Mouse (Mus musculus): Measurements from ENCODE around the gene Dffa. TPM values are rescaled to one million over a fixed set of nuclear protein-coding genes. Genes with fewer than 3 reads are reported as not detected.
"Not testable (repeated sequence)": the region's sequence is repeated elsewhere in the genome, so short reads cannot be mapped to it uniquely, and the experiment has no call there.

The Dffa gene
- polyA plus RNA-seq, 1 experiment from 2014 or later = 36.2 TPM

- H3K4me3 ChIP-seq (replicated peaks); H3K9me3 ChIP-seq (replicated peaks); ATAC-seq (replicated peaks; ENCODE audit: low FRiP score); H3K9ac ChIP-seq; H3K27ac ChIP-seq; H3K4me2 ChIP-seq; H3K27me3 ChIP-seq; H3K36me3 ChIP-seq: not testable (repeated sequence)
- peaks cover 31% of the 10 kb centered on the region for H3K4me1 ChIP-seq
- WGBS = 86% methylated on average over 12 of the region's 12 CpGs
These were observed 3.5 kb upstream of the Dffa start for GRCm38 (mm10) chr4:149100449-149100848.

- ATAC-seq (replicated peaks; ENCODE audit: low FRiP score) = no peak
- H3K9ac ChIP-seq = no peak overlapping the region
- no peak overlapping the region for H3K4me2 ChIP-seq
- H3K9me3 ChIP-seq (replicated peaks) = no peaks in the 10 kb centered on the region
- WGBS = 81% methylated on average over 3 of the region's 3 CpGs
- H3K27ac ChIP-seq = no peak overlapping the region
- H3K27me3 ChIP-seq = no peaks in the 10 kb centered on the region
- peaks cover 31% of the 10 kb centered on the region for H3K4me1 ChIP-seq
- peaks cover 5% of the 10 kb centered on the region for H3K36me3 ChIP-seq
- H3K4me3 ChIP-seq (replicated peaks) = no peak overlapping the region
These were observed 2.5 kb upstream of the Dffa start for GRCm38 (mm10) chr4:149101456-149101855.

- not testable (repeated sequence) for H3K4me1 ChIP-seq; ATAC-seq (replicated peaks; ENCODE audit: low FRiP score); H3K27ac ChIP-seq; H3K36me3 ChIP-seq; H3K9me3 ChIP-seq (replicated peaks); H3K4me3 ChIP-seq (replicated peaks); H3K4me2 ChIP-seq; H3K9ac ChIP-seq; H3K27me3 ChIP-seq
- 87% methylated on average over 12 of the region's 12 CpGs for WGBS
These were observed 16.1 kb downstream of the Dffa start for GRCm38 (mm10) chr4:149119978-149120562.

GRCm38 (mm10) chr4:149123432-149123831, 19.5 kb downstream of the Dffa start:
- Histone ChIP-seq H3K27me3 (no peaks in the 10 kb centered on the region), H3K27ac (no peak overlapping the region), H3K4me1 (peaks cover 12% of the 10 kb centered on the region), H3K4me2 (no peak overlapping the region), H3K36me3 (peaks cover 20% of the 10 kb centered on the region), H3K4me3 (replicated peaks) (no peak overlapping the region), H3K9me3 (replicated peaks) (no peaks in the 10 kb centered on the region), H3K9ac (no peak overlapping the region)
- WGBS = 82% methylated on average over 5 of the region's 5 CpGs
- ATAC-seq (replicated peaks; ENCODE audit: low FRiP score) = no peak

GRCm38 (mm10) chr4:149125341-149126114, 21.6 kb downstream of the Dffa start:
- 65% methylated on average over 11 of the region's 11 CpGs for WGBS
- 0 out of 2 replicates have a peak, but pooled peaks have one; percentile 12 for ATAC-seq (replicated peaks; ENCODE audit: low FRiP score)

GRCm38 (mm10) chr4:149126115-149126509, 22.2 kb downstream of the Dffa start:
- WGBS = 48% methylated on average over 6 of the region's 6 CpGs
- no peak overlapping the region for H3K9ac ChIP-seq
- peaks cover 12% of the 10 kb centered on the region for H3K4me1 ChIP-seq
- peak; percentile 61; the same call in 1 of the 2 replicates for ATAC-seq (replicated peaks; ENCODE audit: low FRiP score)
- H3K9me3 ChIP-seq (replicated peaks) = no peaks in the 10 kb centered on the region
- no peak overlapping the region for H3K4me3 ChIP-seq (replicated peaks)
- H3K27ac ChIP-seq = peak overlapping the region; percentile 19; the same call in 1 of the 2 replicates
- no peaks in the 10 kb centered on the region for H3K27me3 ChIP-seq
- H3K4me2 ChIP-seq = no peak overlapping the region
- H3K36me3 ChIP-seq = peaks cover 44% of the 10 kb centered on the region

More at GRCm38 (mm10) chr4:149125341-149126114, 21.6 kb downstream of the Dffa start:
- Histone ChIP-seq H3K36me3 (peaks cover 38% of the 10 kb centered on the region), H3K4me1 (peaks cover 12% of the 10 kb centered on the region), H3K27ac (no peak overlapping the region), H3K9ac (no peak overlapping the region), H3K27me3 (no peaks in the 10 kb centered on the region), H3K4me3 (replicated peaks) (no peak overlapping the region), H3K4me2 (no peak overlapping the region), H3K9me3 (replicated peaks) (no peaks in the 10 kb centered on the region)

- WGBS = 81% methylated on average over 11 of the region's 11 CpGs
- Histone ChIP-seq H3K27ac (peak within 1 kb of the TSS; percentile 19; the same call in 1 of the 2 replicates), H3K4me2 (no peak within 1 kb of the TSS), H3K27me3 (no peaks in the 10 kb centered on the region), H3K9ac (no peak within 1 kb of the TSS), H3K4me3 (replicated peaks) (no peak within 1 kb of the TSS), H3K9me3 (replicated peaks) (no peaks in the 10 kb centered on the region), H3K4me1 (peaks cover 12% of the 10 kb centered on the region), H3K36me3 (peaks cover 50% of the 10 kb centered on the region)
- ATAC-seq (replicated peaks; ENCODE audit: low FRiP score) = no peak
These were observed 22.7 kb downstream of the Dffa start, which contains the start of gene Cort for GRCm38 (mm10) chr4:149126663-149127062. TSS of gene Cort (minus strand) at chr4:149126763.

- 85% methylated on average over 18 of the region's 18 CpGs for WGBS
- no peak for ATAC-seq (replicated peaks; ENCODE audit: low FRiP score)
These were observed 24.5 kb downstream of the Dffa start for GRCm38 (mm10) chr4:149128467-149128866.

GRCm38 (mm10) chr4:149131021-149131752, 27.2 kb downstream of the Dffa start:
- no peak overlapping the region for H3K4me3 ChIP-seq (replicated peaks)
- H3K27me3 ChIP-seq = no peaks in the 10 kb centered on the region
- H3K9ac ChIP-seq = no peak overlapping the region
- no peaks in the 10 kb centered on the region for H3K9me3 ChIP-seq (replicated peaks)
- no peak overlapping the region for H3K4me2 ChIP-seq
- peaks cover 52% of the 10 kb centered on the region for H3K36me3 ChIP-seq
- H3K4me1 ChIP-seq = peaks cover 11% of the 10 kb centered on the region
- whole genome bisulfite sequencing = 91% methylated on average over 23 of the region's 23 CpGs
- H3K27ac ChIP-seq = no peak overlapping the region
- ATAC-seq (replicated peaks; ENCODE audit: low FRiP score) = no peak

More at GRCm38 (mm10) chr4:149128467-149128866, 24.5 kb downstream of the Dffa start:
- H3K36me3 ChIP-seq = peaks cover 52% of the 10 kb centered on the region
- no peaks in the 10 kb centered on the region for H3K9me3 ChIP-seq (replicated peaks)
- peaks cover 12% of the 10 kb centered on the region for H3K4me1 ChIP-seq
- H3K9ac ChIP-seq = no peak overlapping the region
- no peak overlapping the region for H3K4me2 ChIP-seq
- no peak overlapping the region for H3K27ac ChIP-seq
- H3K4me3 ChIP-seq (replicated peaks) = no peak overlapping the region
- H3K27me3 ChIP-seq = no peaks in the 10 kb centered on the region

GRCm38 (mm10) chr4:149131789-149132565, 28.0 kb downstream of the Dffa start:
- Histone ChIP-seq H3K4me2 (no peak overlapping the region), H3K27me3 (no peaks in the 10 kb centered on the region), H3K4me3 (replicated peaks) (no peak overlapping the region), H3K9me3 (replicated peaks) (no peaks in the 10 kb centered on the region), H3K27ac (no peak overlapping the region), H3K4me1 (peaks cover 11% of the 10 kb centered on the region), H3K9ac (no peak overlapping the region), H3K36me3 (peaks cover 47% of the 10 kb centered on the region)
- 80% methylated on average over 21 of the region's 21 CpGs for WGBS
- no peak for ATAC-seq (replicated peaks; ENCODE audit: low FRiP score)

GRCm38 (mm10) chr4:149133395-149133794, 29.4 kb downstream of the Dffa start:
- H3K4me3 ChIP-seq (replicated peaks) = no peak overlapping the region
- WGBS = 75% methylated on average over 5 of the region's 5 CpGs
- H3K9ac ChIP-seq = no peak overlapping the region
- peaks cover 11% of the 10 kb centered on the region for H3K4me1 ChIP-seq
- H3K27me3 ChIP-seq = no peaks in the 10 kb centered on the region
- H3K4me2 ChIP-seq = no peak overlapping the region
- no peak overlapping the region for H3K27ac ChIP-seq
- no peak for ATAC-seq (replicated peaks; ENCODE audit: low FRiP score)
- H3K36me3 ChIP-seq = peaks cover 32% of the 10 kb centered on the region
- H3K9me3 ChIP-seq (replicated peaks) = no peaks in the 10 kb centered on the region

Measured in kidney, embryonic 15.5 days (tissue).